13 mouse cellular contexts compared by ENCODE assay signal in genomic region chr9:70229823-70230222, GRCm38 (mm10). TPM values are rescaled to one million over a fixed set of nuclear protein-coding genes. Genes with fewer than 3 reads are reported as not detected.
DNase-seq lines count a peak whose midpoint lies in the region; ATAC-seq and TF ChIP-seq lines count a peak whose summit lies in the region.
"Had no signal": no experiment of that assay in that cellular context is flagged by ENCODE, and none has a peak within 500 bp of the region (broad histone marks: within the 10 kb centered on the region; RNA-seq: fewer than 3 reads in every experiment).

No protein-coding gene starts in this region.

- H3K9ac ChIP-seq in kidney, postnatal 0 days (ENCODE audit: low read depth, low read length): no peak overlapping the region
- H3K9ac ChIP-seq: embryonic facial prominence, embryonic 13.5 days had no signal

- no peaks in the 10 kb centered on the region for H3K27me3 ChIP-seq in kidney, postnatal 0 days (ENCODE audit: insufficient read depth, low read length)
- H3K27me3 ChIP-seq: embryonic facial prominence, embryonic 13.5 days had no signal

- peak; percentile 70 for DNase-seq in urinary bladder, postnatal 14 days (ENCODE audit: low spot score)
- no peak for DNase-seq in urinary bladder, postnatal 4 days (ENCODE audit: low spot score in 2 of 2)
- peak; percentile 61 for DNase-seq in kidney, postnatal 0 days (ENCODE audit: low spot score)
- peak; percentile 78 for DNase-seq in lung, postnatal 25 days (ENCODE audit: low spot score)
- no peak for DNase-seq in liver
- DNase-seq in right cerebral cortex, adult 18-20 months: no peak
- no peak for DNase-seq in cerebellum, adult 8-10 months
- DNase-seq: cerebellum, adult 9-11 months; left cerebral cortex, postnatal 4 days had no signal

- no peak for TF ChIP-seq CTCF in kidney, postnatal 0 days (IDR thresholded peaks at IDR 0.05; ENCODE audit: low read depth)

- H3K4me1 ChIP-seq in kidney, postnatal 0 days (replicated peaks; ENCODE audit: insufficient read depth, low read length): peaks cover 10% of the 10 kb centered on the region; the same call in 1 of the 2 replicates

- H3K36me3 ChIP-seq in kidney, postnatal 0 days (ENCODE audit: insufficient read depth, low read length): no peaks in the 10 kb centered on the region
- H3K36me3 ChIP-seq: embryonic facial prominence, embryonic 13.5 days had no signal

- H3K27ac ChIP-seq in kidney, postnatal 0 days: peak overlapping the region; percentile 39; the same call in 1 of the 2 replicates
- H3K27ac ChIP-seq: embryonic facial prominence, embryonic 13.5 days had no signal

- H3K4me2 ChIP-seq in kidney, postnatal 0 days (ENCODE audit: low read length): no peak overlapping the region
- H3K4me2 ChIP-seq: embryonic facial prominence, embryonic 13.5 days had no signal

- peak; percentile 69 for ATAC-seq in kidney, postnatal 0 days (replicated peaks; ENCODE audit: low FRiP score, low read depth)
- no peak for ATAC-seq in megakaryocyte-erythroid progenitor cell, adult 5-6 weeks (replicated peaks; ENCODE audit: low FRiP score, low TSS enrichment, poor library complexity, severe bottlenecking)
- ATAC-seq: CD4-positive, CD25-positive, alpha-beta regulatory T cell, adult 4 months; forebrain, embryonic 16.5 days had no signal

- 40% methylated on average over 8 of the region's 8 CpGs for WGBS in kidney, postnatal 0 days

- H3K9me3 ChIP-seq in kidney, postnatal 0 days (replicated peaks; ENCODE audit: low read length): no peaks in the 10 kb centered on the region
- H3K9me3 ChIP-seq: embryonic facial prominence, embryonic 13.5 days had no signal

- H3K4me3 ChIP-seq in kidney, postnatal 0 days (replicated peaks; ENCODE audit: low read depth, low read length): no peak overlapping the region
- H3K4me3 ChIP-seq: embryonic facial prominence, embryonic 13.5 days had no signal

RNA-seq across cellular contexts. Expression of gene Myo1e, which starts 22.7 kb away (rescaled TPM):
- polyA plus RNA-seq in kidney, postnatal 0 days (2015; fragmentation: Nextera tagmentation; extraction: Ambion mirVana): 17.0 and 20.2 TPM in 2 replicates
- total RNA-seq in megakaryocyte-erythroid progenitor cell, adult 5-6 weeks (2014; fragmentation: Nextera tagmentation): 2.1 and 2.7 TPM in 2 replicates
- 2.3 and 4.0 TPM in 2 replicates for total RNA-seq in megakaryocyte-erythroid progenitor cell, adult 5-6 weeks (2017)

Comparison
In these comparisons a context has a peak if more than half of its experiments do, and no peak if none do; other contexts are left out.
1. DNase-seq: peak in urinary bladder, postnatal 14 days (single experiment), kidney, postnatal 0 days (single experiment) and lung, postnatal 25 days (single experiment); none in urinary bladder, postnatal 4 days (0 of 2), liver (single experiment), right cerebral cortex, adult 18-20 months (single experiment) and cerebellum, adult 8-10 months (single experiment).